In the genomic region with DNA sequence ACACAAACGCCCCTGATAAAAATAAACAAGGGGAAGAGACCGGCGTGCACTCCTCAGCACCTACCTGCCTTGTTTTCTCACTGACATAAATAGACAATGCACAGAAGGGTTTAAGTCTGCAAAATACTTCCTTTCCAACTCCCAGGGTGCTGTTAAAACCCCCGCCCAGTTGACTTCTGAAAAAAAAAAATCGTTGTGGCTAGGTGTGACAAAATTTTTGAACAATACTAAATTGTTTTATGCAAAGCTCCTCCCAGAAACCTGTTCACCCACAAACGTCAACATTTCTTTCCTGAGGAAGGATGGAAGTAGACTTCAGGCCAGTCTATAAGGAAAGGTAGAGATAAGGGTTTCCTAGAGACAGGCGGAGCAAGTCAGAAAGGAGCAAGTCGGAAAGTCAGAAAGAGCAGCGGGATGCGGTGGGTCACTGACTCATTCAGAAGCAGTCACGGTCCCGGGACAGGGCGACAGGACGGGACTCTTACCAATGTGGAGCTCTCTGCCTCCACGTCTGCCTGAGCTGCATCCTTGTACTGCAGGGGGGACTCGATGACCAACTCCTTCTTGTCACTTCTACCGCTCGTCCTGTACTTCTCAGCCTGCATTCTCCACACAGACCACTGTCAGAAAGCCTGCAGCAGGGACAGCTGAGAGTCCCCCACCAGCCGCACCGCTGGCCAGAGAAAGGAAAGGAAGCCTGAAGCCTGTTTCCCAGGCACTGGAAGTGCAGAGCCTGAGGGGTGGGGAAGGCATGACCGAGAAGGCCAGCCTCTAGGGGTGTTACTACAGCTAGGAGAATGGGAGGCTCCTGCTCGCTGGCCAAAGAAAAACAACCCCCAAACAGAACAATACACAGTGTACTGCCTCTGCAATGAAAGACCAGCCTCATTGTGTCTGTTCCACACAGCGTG, we compare ENCODE assay signal across 8 mouse cellular contexts.
A peak's percentile ranks its signal among the peaks of the same experiment; 100 is the strongest.
DNase-seq lines count a peak whose midpoint lies in the region; ATAC-seq and TF ChIP-seq lines count a peak whose summit lies in the region.

No protein-coding gene starts in this region.

- no peak overlapping the region for H3K9ac ChIP-seq in ES-E14 (ENCODE audit: insufficient read depth, low read depth, low read length, poor library complexity, severe bottlenecking)
- peak overlapping the region; percentile 14; the same call in 1 of the 2 replicates for H3K9ac ChIP-seq in hindbrain, postnatal 0 days (replicated peaks; ENCODE audit: low read length)

- TF ChIP-seq CTCF in hindbrain, postnatal 0 days (IDR thresholded peaks at IDR 0.05; ENCODE audit: low read depth), result no peak

- no peaks in the 10 kb centered on the region for H3K36me3 ChIP-seq in ES-E14 (ENCODE audit: control insufficient read depth, insufficient read depth, low read length, poor library complexity, severe bottlenecking)
- no peaks in the 10 kb centered on the region for H3K36me3 ChIP-seq in hindbrain, postnatal 0 days (ENCODE audit: insufficient read depth, low read length)

- no peaks in the 10 kb centered on the region for H3K27me3 ChIP-seq in hindbrain, postnatal 0 days (ENCODE audit: insufficient read depth, low read length)

- H3K4me3 ChIP-seq in ES-E14 (ENCODE audit: insufficient read depth in 1 of 2, low read depth in 1 of 2, low read length in 2 of 2, poor library complexity in 1 of 2, severe bottlenecking in 1 of 2), result peak overlapping the region; percentile 7 to 9; a peak in 2 of 4 replicates
- peak overlapping the region; percentile 29 for H3K4me3 ChIP-seq in hindbrain, postnatal 0 days (ENCODE audit: low read length)

- in situ Hi-C loops in ES-E14 (cut with MboI; ENCODE audit: low sequenced_read_pairs in 2 of 2, unreplicated experiment in 2 of 2), result no loop called here

- peaks cover 0 to 5% of the 10 kb centered on the region in 2 experiments; a peak in 2 of 4 replicates for H3K4me1 ChIP-seq in ES-E14 (ENCODE audit: control insufficient read depth in 2 of 2, insufficient read depth in 2 of 2, low read length in 2 of 2, poor library complexity in 1 of 2)
- peaks cover 12% of the 10 kb centered on the region for H3K4me1 ChIP-seq in hindbrain, postnatal 0 days (ENCODE audit: insufficient read depth, low read length)

- H3K4me2 ChIP-seq in hindbrain, postnatal 0 days (ENCODE audit: low read depth, low read length), result peak overlapping the region; percentile 54

- ATAC-seq in common myeloid progenitor, adult 5-6 weeks (replicated peaks; ENCODE audit: low read depth, poor library complexity, severe bottlenecking), result peak; percentile 53
- ATAC-seq in hindbrain, postnatal 0 days, result peak; percentile 87

- H3K27ac ChIP-seq in ES-E14 (ENCODE audit: insufficient read depth, low read depth, low read length, poor library complexity, severe bottlenecking), result no peak overlapping the region
- H3K27ac ChIP-seq in hindbrain, postnatal 0 days, result peak overlapping the region; percentile 54

- no peak for DNase-seq in ES-E14 (ENCODE audit: low read depth, low spot score)
- peak; percentile 80 for DNase-seq in gastrocnemius, postnatal 25 days
- peak; percentile 66 for DNase-seq in hindbrain, postnatal 0 days (ENCODE audit: low spot score)
- peak; percentile 31 to 58 for DNase-seq in left cerebral cortex, adult 9 months (ENCODE audit: low spot score in 2 of 2)
- peak; percentile 70 to 81 for DNase-seq in lung, postnatal 4 days
- DNase-seq in skeletal muscle tissue, adult 2 months (ENCODE audit: low read depth, low spot score), result peak; percentile 65
- no peak for DNase-seq in thymus, postnatal 4 days

- 10% methylated on average over 23 of the region's 23 CpGs for WGBS in hindbrain, postnatal 0 days

- no peaks in the 10 kb centered on the region for H3K9me3 ChIP-seq in ES-E14 (ENCODE audit: control insufficient read depth, insufficient read depth, low read depth, low read length)
- no peaks in the 10 kb centered on the region for H3K9me3 ChIP-seq in hindbrain, postnatal 0 days (ENCODE audit: low read length)

TF ChIP-seq in ES-E14, 5 proteins besides CTCF, POLR2A, EP300 and RAD21:
- TF ChIP-seq CHD2 (IDR thresholded peaks at IDR 0.05; ENCODE audit: low read depth, low read length) (no peak), ZNF384 (IDR thresholded peaks at IDR 0.05; ENCODE audit: low read depth, low read length) (no peak), MAFK (IDR thresholded peaks at IDR 0.05; ENCODE audit: insufficient read depth, low read depth, low read length) (no peak), ZC3H11A (IDR thresholded peaks at IDR 0.05; ENCODE audit: borderline replicate concordance, low read depth, low read length) (no peak), HCFC1 (IDR thresholded peaks at IDR 0.05; ENCODE audit: borderline replicate concordance, insufficient read depth, low read length) (no peak)
TF ChIP-seq in ES-E14: peak in this region for 0.

Comparison
In these comparisons a context has a peak if more than half of its experiments do, and no peak if none do; other contexts are left out.
1. DNase-seq: peak in gastrocnemius, postnatal 25 days (single experiment), hindbrain, postnatal 0 days (single experiment), left cerebral cortex, adult 9 months (2 of 2), lung, postnatal 4 days (2 of 2) and skeletal muscle tissue, adult 2 months (single experiment); none in ES-E14 (single experiment) and thymus, postnatal 4 days (single experiment).